Mouse (Mus musculus) cerebellum, postnatal 4 days (tissue): ENCODE results near the gene Gm7138.
"Not testable (repeated sequence)": the region's sequence is repeated elsewhere in the genome, so short reads cannot be mapped to it uniquely, and the experiment has no call there.

ENCODE experiments used
- DNase-seq, 2 experiments: peaks; one replicate each; pipeline ENCODE4 v3.0.0; 2022; ENCODE audit warnings: low spot score in 2 of 2, mixed read lengths in 1 of 2

The Gm7138 gene

GRCm38 (mm10) chr10:77776844-77777243 lies at the start of gene Gm7138:
Gene Gm7138, minus strand, starts transcription at chr10:77776944.
- not testable (repeated sequence) for DNase-seq

GRCm38 (mm10) chr10:77819203-77819602 lies 42.5 kb upstream of the Gm7138 start:
- DNase-seq = no peak

GRCm38 (mm10) chr10:77818523-77818922 lies 41.8 kb upstream of the Gm7138 start:
- DNase-seq = no peak

- DNase-seq = no peak
These were observed 38.8 kb upstream of the Gm7138 start for GRCm38 (mm10) chr10:77815514-77815913.

GRCm38 (mm10) chr10:77814382-77814781 lies 37.6 kb upstream of the Gm7138 start, which contains the start of gene Gm2696:
Gene Gm2696, plus strand, starts transcription at chr10:77814682.
- DNase-seq = no peak

GRCm38 (mm10) chr10:77811743-77812142 lies 35.0 kb upstream of the Gm7138 start, which contains the start of gene Gm9507:
Gene Gm9507, minus strand, starts transcription at chr10:77811843.
- peak in 1 of 2 experiments; percentile 2 for DNase-seq

- no peak for DNase-seq
These were observed 27.4 kb upstream of the Gm7138 start for GRCm38 (mm10) chr10:77804095-77804494.

GRCm38 (mm10) chr10:77798921-77799508 lies 22.3 kb upstream of the Gm7138 start, which contains the start of gene Gm19668:
Gene Gm19668, minus strand, starts transcription at chr10:77799133.
- no peak for DNase-seq

- DNase-seq = not testable (repeated sequence)
These were observed 21.6 kb upstream of the Gm7138 start for GRCm38 (mm10) chr10:77798164-77798920.

- no peak for DNase-seq
These were observed 20.9 kb upstream of the Gm7138 start for GRCm38 (mm10) chr10:77797677-77798076.

- DNase-seq = no peak
These were observed 18.2 kb upstream of the Gm7138 start, which contains the start of gene Gm9639 for GRCm38 (mm10) chr10:77794976-77795375. Gene Gm9639, minus strand, starts transcription at chr10:77795076.

GRCm38 (mm10) chr10:77788621-77789020 lies 11.9 kb upstream of the Gm7138 start:
- DNase-seq = no peak

GRCm38 (mm10) chr10:77787876-77788275 lies 11.1 kb upstream of the Gm7138 start, which contains the start of gene Gm7137:
Gene Gm7137, minus strand, starts transcription at chr10:77788200.
- peak in 1 of 2 experiments; percentile 16 for DNase-seq

- DNase-seq = not testable (repeated sequence)
These were observed 6.7 kb upstream of the Gm7138 start for GRCm38 (mm10) chr10:77783396-77783795.

- not testable (repeated sequence) for DNase-seq
These were observed 5.7 kb upstream of the Gm7138 start, which contains the start of gene Gm3250 for GRCm38 (mm10) chr10:77782442-77782841. Gene Gm3250, minus strand, starts transcription at chr10:77782542.

- DNase-seq = not testable (repeated sequence)
These were observed 4.6 kb downstream of the Gm7138 start for GRCm38 (mm10) chr10:77772142-77772541.

- not testable (repeated sequence) for DNase-seq
These were observed 5.5 kb downstream of the Gm7138 start, which contains the start of gene Gm3238 for GRCm38 (mm10) chr10:77771225-77771624. Gene Gm3238, minus strand, starts transcription at chr10:77771325.

- no peak for DNase-seq
These were observed 7.0 kb downstream of the Gm7138 start for GRCm38 (mm10) chr10:77769727-77770126.

GRCm38 (mm10) chr10:77759582-77759981 lies 17.2 kb downstream of the Gm7138 start, which contains the start of gene Gm3233:
Gene Gm3233, minus strand, starts transcription at chr10:77759682.
- DNase-seq = not testable (repeated sequence)

GRCm38 (mm10) chr10:77753448-77753847 lies 23.3 kb downstream of the Gm7138 start:
- DNase-seq = no peak

GRCm38 (mm10) chr10:77752312-77752711 lies 24.4 kb downstream of the Gm7138 start:
- DNase-seq = not testable (repeated sequence)

- DNase-seq = not testable (repeated sequence)
These were observed 25.5 kb downstream of the Gm7138 start, which contains the start of gene Gm9736 for GRCm38 (mm10) chr10:77751254-77751653. Gene Gm9736, minus strand, starts transcription at chr10:77751354.
